Mouse (Mus musculus) CD8-positive naive resting alpha-beta T cell, adult 2 months (primary cell): ENCODE measurements at regions not wholly inside any gene's neighbourhood (a gene's known extent, or its start where the extent isn't known, plus 50 kb on each side); places are given as distances from the start of the nearest gene placed in this dataset.

Experiments
- DNase-seq, 2 experiments: peaks; one replicate each; pipeline ENCODE4 v3.0.0; 2022; ENCODE audit warnings: low read depth in 2 of 2, low spot score in 2 of 2

GRCm38 (mm10) chr1:43247609-43248008 is 50.8 kb upstream of the Fhl2 start:
- DNase-seq: no peak

DNA sequence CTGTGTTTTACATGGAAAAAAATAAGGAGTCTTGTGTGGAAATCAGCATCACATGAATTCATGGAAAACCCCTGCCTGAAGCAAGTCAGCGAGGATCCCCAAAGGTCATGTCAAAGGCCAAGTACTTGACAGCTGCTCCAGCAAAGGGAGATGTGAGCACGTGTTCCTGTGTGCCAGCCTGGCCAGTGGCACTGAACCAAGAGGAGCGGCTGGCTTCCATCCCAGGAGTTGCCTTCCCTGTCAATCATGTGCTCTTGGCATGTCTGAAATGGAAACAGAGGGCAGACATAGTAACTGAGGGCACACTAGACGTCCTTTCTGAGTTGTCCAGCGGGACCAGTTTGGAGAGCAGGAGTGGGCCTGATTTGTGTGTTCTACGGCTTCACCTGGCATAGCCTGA is 53.5 kb upstream of the Fhl2 start:
- DNase-seq: no peak

DNA sequence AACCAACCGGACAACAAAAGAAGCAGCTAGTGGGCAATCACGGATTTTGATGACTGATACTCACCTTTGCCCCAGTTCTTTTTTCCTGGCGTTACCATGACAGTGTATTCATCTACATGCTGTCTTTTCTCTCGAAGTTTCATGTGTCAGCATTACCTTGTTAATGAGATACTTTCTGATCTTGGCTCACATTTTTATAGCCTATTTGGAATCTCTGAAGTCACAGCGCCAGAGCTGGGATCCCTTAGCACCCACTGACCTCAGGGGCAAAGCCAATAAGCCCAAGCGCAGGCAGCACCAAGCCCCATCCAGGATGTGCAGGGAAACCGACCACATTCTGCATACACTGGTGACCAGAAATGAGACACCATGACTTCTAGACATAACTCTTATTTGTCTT is 54.6 kb upstream of the Fhl2 start:
- DNase-seq: no peak

DNA sequence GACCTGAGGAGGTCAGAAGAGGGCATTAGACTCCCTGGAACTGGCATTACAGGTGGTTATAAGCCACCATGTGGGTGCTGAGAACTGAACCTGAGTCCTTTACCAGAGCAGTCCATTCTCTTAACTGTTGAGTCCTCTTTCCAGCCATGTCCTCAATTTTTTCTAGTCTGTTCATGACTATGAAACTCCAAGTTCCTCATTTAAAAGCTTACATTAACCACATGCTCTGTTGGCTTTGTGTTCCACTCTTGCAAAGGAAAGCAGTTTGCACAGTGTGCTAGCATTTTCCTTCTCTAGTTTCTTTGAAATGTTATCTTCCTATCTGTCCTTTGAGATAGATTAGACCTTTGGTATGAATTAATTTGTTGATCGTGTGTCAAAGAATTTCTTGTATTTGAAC is 57.3 kb upstream of the Fhl2 start:
- DNase-seq: no peak

- DNase-seq: no peak
These were observed 59.3 kb upstream of the Fhl2 start for GRCm38 (mm10) chr1:43256078-43256477.

DNA sequence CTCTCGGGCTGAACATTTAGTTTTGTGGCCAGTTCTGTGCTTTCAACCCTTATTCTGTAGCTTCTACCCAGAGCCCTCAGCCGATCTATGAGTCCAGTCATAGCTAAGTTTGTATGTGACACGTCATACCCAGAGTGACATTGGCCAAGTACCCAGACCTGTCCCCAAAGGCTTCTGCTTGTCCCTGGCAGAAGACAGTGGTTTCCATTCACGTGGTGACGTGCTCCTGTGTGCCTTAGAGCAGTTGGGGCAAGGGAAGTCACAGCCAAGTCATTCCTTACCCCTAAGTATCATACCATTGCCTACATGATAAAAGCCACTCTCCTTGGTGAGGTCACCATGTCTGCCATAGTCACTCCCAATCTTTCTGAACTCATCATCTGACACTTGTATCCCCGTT is 61.1 kb upstream of the Fhl2 start:
- no peak for DNase-seq

GRCm38 (mm10) chr1:43259841-43260240 is 63.1 kb upstream of the Fhl2 start:
- DNase-seq: no peak

GRCm38 (mm10) chr1:43260491-43260890 is 63.7 kb upstream of the Fhl2 start:
- no peak for DNase-seq

DNA sequence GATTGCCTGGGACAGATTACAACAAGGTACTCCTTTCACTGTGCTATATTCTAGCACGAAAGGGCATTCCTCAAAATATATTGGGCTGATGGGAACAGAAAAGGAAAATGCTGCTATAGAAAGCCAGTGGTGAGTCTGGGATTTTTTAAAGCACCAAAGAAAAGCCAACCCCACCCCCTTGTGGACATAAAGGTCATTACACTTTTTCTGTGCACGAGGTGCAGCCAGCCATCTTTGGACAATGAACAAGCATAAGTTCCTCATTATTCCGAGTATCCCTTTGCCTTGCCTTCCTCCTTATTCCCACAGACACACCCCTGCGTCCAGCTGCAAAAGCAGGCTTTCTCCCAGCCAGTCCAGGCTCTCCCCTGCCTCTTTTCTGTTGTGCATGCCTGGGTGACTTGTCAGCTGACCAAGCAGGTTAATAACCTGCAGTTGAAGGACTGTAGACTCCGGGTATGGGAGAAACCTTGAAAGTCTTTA is 67.7 kb upstream of the Fhl2 start:
- peak; percentile 46 to 64 for DNase-seq

GRCm38 (mm10) chr1:43265699-43266455 is 69.1 kb upstream of the Fhl2 start:
- DNase-seq: no peak

- no peak for DNase-seq
These were observed 72.9 kb upstream of the Fhl2 start for GRCm38 (mm10) chr1:43269685-43270084.

- DNase-seq: no peak
These were observed 76.6 kb upstream of the Fhl2 start for GRCm38 (mm10) chr1:43273236-43273868.

DNA sequence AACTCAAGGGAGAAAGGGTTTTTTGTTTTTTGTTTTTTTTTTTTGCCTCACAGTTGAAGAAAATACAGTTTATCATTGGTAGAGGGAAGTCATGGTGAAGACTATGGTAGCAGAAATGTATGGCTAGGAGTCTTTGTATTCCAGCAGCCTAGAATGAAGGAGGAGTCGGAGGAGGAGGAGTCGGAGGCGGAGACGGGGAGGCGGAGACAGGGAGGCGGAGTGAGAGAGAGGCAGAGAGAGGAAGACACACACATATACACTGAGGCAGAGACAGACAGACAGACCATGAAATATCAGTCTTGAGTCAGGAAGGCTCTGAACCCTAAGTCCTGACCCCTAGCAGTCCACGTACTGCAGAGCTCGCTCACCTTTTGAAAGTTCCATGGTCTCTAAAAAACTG is 95.0 kb upstream of the Fhl2 start:
- no peak for DNase-seq

- DNase-seq: no peak
These were observed 95.8 kb upstream of the Fhl2 start for GRCm38 (mm10) chr1:43292561-43292960.

GRCm38 (mm10) chr1:43294221-43295012 is 97.6 kb upstream of the Fhl2 start:
- no peak for DNase-seq

- DNase-seq: no peak
These were observed 100.8 kb upstream of the Fhl2 start for GRCm38 (mm10) chr1:43297579-43297978.

DNA sequence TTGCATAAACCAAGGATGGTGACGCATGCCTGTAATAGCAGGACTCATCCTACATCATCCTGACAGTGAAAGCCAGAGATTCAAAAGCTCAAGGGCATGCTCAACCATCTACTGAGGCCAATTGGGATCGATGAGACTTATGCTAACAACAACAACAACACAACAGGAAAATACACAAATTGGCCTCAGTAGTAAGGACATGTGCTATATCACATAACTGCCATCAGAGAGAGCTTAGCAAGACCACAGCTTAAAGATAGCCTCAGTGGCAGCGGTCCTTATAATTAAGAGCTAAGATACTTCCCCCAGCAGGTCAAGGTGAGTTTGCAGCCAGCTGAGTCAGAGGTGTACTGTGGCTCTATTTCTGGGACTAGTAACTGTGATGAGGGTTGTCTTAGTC is 102.0 kb upstream of the Fhl2 start:
- no peak for DNase-seq

- DNase-seq: peak in 1 of 2 experiments; percentile 19
These were observed 102.9 kb upstream of the Fhl2 start for GRCm38 (mm10) chr1:43299490-43300302.

- DNase-seq: no peak
These were observed 103.9 kb upstream of the Fhl2 start for GRCm38 (mm10) chr1:43300676-43301075.

DNA sequence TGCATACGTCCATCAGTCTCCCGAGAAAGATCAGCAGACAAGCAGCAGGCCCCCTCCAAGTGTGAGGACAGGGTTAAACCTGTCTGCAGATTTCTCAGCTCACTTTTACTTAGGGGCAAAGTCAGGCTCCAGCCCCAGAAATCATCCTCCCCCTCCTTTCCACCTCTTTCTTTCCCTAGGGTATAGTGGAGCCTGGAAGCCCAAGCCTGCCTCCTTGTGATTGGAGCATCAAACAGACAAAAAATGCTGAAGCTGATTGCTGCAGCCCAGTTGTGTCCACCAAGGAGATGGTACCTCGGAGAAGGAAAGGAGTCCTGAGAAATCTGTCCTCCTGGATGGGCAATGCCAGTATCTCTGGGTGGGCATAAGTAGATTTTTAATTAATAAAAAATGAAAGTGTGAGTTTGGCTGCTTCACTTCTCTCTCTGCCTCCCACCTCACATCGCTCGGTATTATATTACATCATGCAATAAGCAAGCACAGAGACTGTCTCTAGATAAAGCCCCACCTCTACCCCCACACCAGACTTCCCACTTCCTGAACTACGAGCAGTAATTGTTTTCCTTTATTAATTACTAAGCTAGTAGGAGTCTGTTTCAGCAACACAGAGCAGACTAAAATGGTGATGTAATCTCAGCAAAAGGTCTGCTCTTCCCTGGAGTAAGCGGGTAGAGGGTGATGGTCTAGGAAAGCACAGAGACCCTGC is 105.2 kb upstream of the Fhl2 start:
- no peak for DNase-seq
